Mouse (Mus musculus) kidney, embryonic 14.5 days (tissue): ENCODE data around the gene BC016579. TPM values are rescaled to one million over a fixed set of nuclear protein-coding genes. Genes with fewer than 3 reads are reported as not detected.
A peak's percentile ranks its signal among the peaks of the same experiment; 100 is the strongest.

Source experiments
- ATAC-seq: fragments of 200-750 bp; cut with Nextera tagmentation; 2 replicates; pipeline ENCODE4 v1.8.0; 2017; ENCODE audit warnings: moderate number of reproducible peaks, mild to moderate bottlenecking, moderate TSS enrichment, moderate library complexity; ENCODE audit not compliant: low FRiP score, low TSS enrichment
- H3K27ac ChIP-seq: fragments of 300-500 bp; sonication (generic); 2 replicates; pipeline ENCODE4 v1.5.1; 2014; ENCODE audit warnings: low read depth, mild to moderate bottlenecking, low read length, moderate library complexity, mixed read lengths
- H3K27me3 ChIP-seq: fragments of 300-500 bp; sonication (generic); 2 replicates; pipeline ENCODE4 v1.6.1; 2014; ENCODE audit warnings: mild to moderate bottlenecking, low read length; ENCODE audit not compliant: control insufficient read depth, insufficient read depth
- H3K36me3 ChIP-seq: fragments of 300-500 bp; sonication (generic); 2 replicates; pipeline ENCODE4 v1.6.1; 2014; ENCODE audit warnings: low read length, mixed read lengths; ENCODE audit not compliant: control insufficient read depth, insufficient read depth
- H3K4me1 ChIP-seq: fragments of 300-500 bp; sonication (generic); 2 replicates; pipeline ENCODE4 v1.6.1; 2014; ENCODE audit warnings: low read length, mixed read lengths; ENCODE audit not compliant: control insufficient read depth, insufficient read depth
- H3K4me2 ChIP-seq: fragments of 300-500 bp; sonication (generic); replicated peaks from 2 replicates; pipeline ENCODE4 v1.6.1; 2014; ENCODE audit warnings: low read depth, mild to moderate bottlenecking, low read length
- H3K4me3 ChIP-seq: fragments of 300-500 bp; sonication (generic); 2 replicates; pipeline ENCODE4 v1.5.1; 2014; ENCODE audit warnings: mild to moderate bottlenecking, low read length
- H3K9ac ChIP-seq: fragments of 300-500 bp; sonication (generic); 2 replicates; pipeline ENCODE4 v1.6.1; 2014; ENCODE audit warnings: low read depth, mild to moderate bottlenecking, low read length, moderate library complexity
- H3K9me3 ChIP-seq: fragments of 300-500 bp; sonication (generic); 2 replicates; pipeline ENCODE4 v1.6.1; 2016; ENCODE audit warnings: low read length; ENCODE audit not compliant: control insufficient read depth
- WGBS: fragments of 180-500 bp; shearing (Covaris S2); extraction: QIAGEN DNeasy Blood & Tissue Kit; methylation state at CpG from one replicate; pipeline ENCODE4 v1.1.7; 2014; 5-methylcytosine and 5-hydroxymethylcytosine counted together
- polyA plus RNA-seq: library from polyadenylated mRNA; unstranded; fragments of >200 nt; fragmentation: Nextera tagmentation; extraction: Ambion mirVana; gene quantifications from 2 replicates; pipeline ENCODE4 v1.2.1, GENCODE M21; 2014

Gene BC016579
- polyA plus RNA-seq, 1 experiment from 2014 or later: 0.16 TPM

- Histone ChIP-seq H3K4me3 (no peak overlapping the region; the same call in 1 of the 2 replicates), H3K36me3 (no peaks in the 10 kb centered on the region), H3K27me3 (0 out of 2 replicates have a peak, but pooled peaks cover 4% of the 10 kb centered on the region), H3K9me3 (no peaks in the 10 kb centered on the region), H3K27ac (no peak overlapping the region), H3K9ac (no peak overlapping the region), H3K4me2 (peak overlapping the region; percentile 74; the same call in 1 of the 2 replicates), H3K4me1 (peaks cover 4% of the 10 kb centered on the region; the same call in 1 of the 2 replicates)
- WGBS: 65% methylated on average over 9 of the region's 9 CpGs
- ATAC-seq: no peak; the same call in 1 of the 2 replicates
Observed at GRCm38 (mm10) chr16:45654465-45654864, 597 bp upstream of the BC016579 start.

DNA sequence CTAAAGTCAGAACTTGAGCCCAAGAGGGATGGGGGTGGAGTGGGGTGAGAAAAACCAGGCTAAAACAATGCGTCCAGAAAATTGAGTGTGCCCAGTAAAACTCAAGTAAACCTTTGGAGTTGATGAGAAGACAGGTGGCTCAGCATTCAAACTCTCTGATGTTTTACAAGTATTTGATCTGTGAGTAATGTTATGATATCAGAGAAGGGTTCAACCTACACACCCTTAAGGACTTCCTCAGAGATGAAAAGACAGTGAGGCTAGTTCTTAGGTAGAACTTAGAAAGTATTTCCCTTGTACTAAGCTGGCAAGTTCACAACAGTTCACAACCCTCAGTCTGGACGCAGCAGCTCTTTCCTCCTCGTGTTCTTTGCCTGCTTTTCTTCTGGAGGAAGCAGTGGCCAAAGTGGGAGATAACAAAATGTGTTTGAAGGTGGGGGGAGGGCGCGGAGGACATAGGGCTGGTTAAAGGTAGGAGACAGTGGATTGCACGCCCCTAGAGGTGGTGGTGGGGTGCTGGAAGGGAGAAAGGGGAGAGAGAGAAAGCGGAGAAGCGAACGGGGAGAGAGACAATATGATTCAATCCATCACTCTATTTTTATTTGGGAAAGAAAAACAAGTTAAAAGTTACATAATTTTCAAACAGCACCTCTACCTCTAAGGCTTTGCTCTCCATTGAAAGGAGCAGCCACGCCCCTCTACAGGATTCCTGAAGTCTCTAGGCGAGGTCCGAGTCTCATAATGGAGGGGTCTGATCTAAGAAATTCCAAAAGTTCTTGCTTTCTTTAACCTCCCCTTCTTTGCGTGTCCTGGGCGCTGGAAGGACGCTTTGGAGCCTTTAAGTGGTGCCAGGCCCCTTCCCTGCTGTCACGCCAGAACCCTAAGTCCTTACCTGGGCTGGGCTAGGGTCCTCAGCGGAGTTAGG lies 597 bp downstream of the BC016579 start:
- 12% methylated on average over 17 of the region's 17 CpGs for WGBS
- ATAC-seq: peak; percentile 39; the same call in 1 of the 2 replicates

GRCm38 (mm10) chr16:45651497-45651896 lies 2.4 kb downstream of the BC016579 start:
- 48% methylated on average over 2 of the region's 2 CpGs for WGBS
- Histone ChIP-seq H3K4me1 (peaks cover 4% of the 10 kb centered on the region; the same call in 1 of the 2 replicates), H3K27me3 (0 out of 2 replicates have a peak, but pooled peaks cover 4% of the 10 kb centered on the region), H3K36me3 (no peaks in the 10 kb centered on the region), H3K9ac (no peak overlapping the region), H3K9me3 (no peaks in the 10 kb centered on the region), H3K4me2 (no peak overlapping the region), H3K27ac (no peak overlapping the region), H3K4me3 (no peak overlapping the region)
- ATAC-seq: no peak

More for the DNA sequence above, 597 bp downstream of the BC016579 start:
- 0 out of 2 replicates have a peak, but pooled peaks cover 4% of the 10 kb centered on the region for H3K27me3 ChIP-seq
- H3K9ac ChIP-seq: no peak overlapping the region
- H3K36me3 ChIP-seq: no peaks in the 10 kb centered on the region
- no peak overlapping the region for H3K27ac ChIP-seq
- peak overlapping the region; percentile 39 for H3K4me3 ChIP-seq
- no peaks in the 10 kb centered on the region for H3K9me3 ChIP-seq
- H3K4me2 ChIP-seq: peak overlapping the region; percentile 74
- peaks cover 4% of the 10 kb centered on the region; the same call in 1 of the 2 replicates for H3K4me1 ChIP-seq

DNA sequence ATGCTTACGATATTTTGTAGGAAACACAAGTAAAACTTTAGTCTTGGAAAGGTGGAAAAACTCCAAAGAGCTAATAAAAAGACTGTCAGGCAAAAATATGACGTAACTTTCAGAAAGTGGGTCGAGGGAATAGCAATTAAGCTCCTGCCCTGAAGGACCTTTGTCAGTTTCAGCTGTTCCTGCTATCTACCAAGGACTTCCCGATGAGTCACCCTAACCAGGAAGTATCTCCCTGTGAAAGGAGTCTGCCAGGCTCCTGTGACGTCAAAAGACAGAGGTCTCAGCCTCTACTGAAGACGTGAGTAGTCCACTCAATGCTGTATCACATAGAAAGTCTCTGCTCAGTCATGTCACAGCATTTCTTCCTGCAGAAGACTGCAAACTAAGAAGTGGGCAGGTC lies 9.5 kb downstream of the BC016579 start:
- 63% methylated on average over 6 of the region's 6 CpGs for WGBS
- no peak overlapping the region for H3K27ac ChIP-seq

DNA sequence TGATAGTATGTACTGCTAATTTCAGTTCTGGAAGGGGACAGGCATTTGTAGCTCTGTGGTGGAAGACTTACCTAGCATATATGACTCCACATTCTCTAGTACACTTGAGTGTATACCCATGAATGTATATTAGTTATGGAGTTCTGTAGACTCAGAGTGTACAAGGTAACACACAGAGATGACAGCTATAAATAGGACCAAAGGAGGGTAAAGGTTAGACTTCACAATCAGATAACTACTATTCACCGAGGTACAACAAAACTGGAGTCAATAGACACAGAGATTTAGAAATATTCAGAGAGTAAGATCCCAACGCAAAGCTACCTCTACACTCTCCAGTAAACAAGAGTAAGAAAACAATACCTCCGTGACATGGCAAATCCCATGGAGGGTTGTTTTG lies 9.9 kb downstream of the BC016579 start:
- H3K4me1 ChIP-seq: no peaks in the 10 kb centered on the region
- no peak for ATAC-seq
- no peak overlapping the region for H3K4me2 ChIP-seq
- H3K4me3 ChIP-seq: no peak overlapping the region
- no peaks in the 10 kb centered on the region for H3K36me3 ChIP-seq
- no peaks in the 10 kb centered on the region for H3K27me3 ChIP-seq
- H3K9me3 ChIP-seq: no peaks in the 10 kb centered on the region
- H3K9ac ChIP-seq: no peak overlapping the region
- H3K27ac ChIP-seq: no peak overlapping the region
- WGBS: 83% methylated on average over 3 of the region's 3 CpGs

More for the DNA sequence above, 9.5 kb downstream of the BC016579 start:
- Histone ChIP-seq H3K4me1 (no peaks in the 10 kb centered on the region), H3K4me2 (no peak overlapping the region), H3K9ac (no peak overlapping the region), H3K9me3 (no peaks in the 10 kb centered on the region), H3K36me3 (no peaks in the 10 kb centered on the region), H3K27me3 (no peaks in the 10 kb centered on the region), H3K4me3 (no peak overlapping the region)
- no peak for ATAC-seq

- Histone ChIP-seq H3K9me3 (no peaks in the 10 kb centered on the region), H3K36me3 (no peaks in the 10 kb centered on the region), H3K27ac (no peak overlapping the region), H3K9ac (no peak overlapping the region), H3K27me3 (no peaks in the 10 kb centered on the region), H3K4me3 (no peak overlapping the region), H3K4me1 (no peaks in the 10 kb centered on the region), H3K4me2 (no peak overlapping the region)
- no peak for ATAC-seq
- WGBS: 66% methylated on average over 3 of the region's 3 CpGs
Observed at GRCm38 (mm10) chr16:45641301-45641700, 12.6 kb downstream of the BC016579 start.

- no peak overlapping the region for H3K27ac ChIP-seq
- H3K9me3 ChIP-seq: no peaks in the 10 kb centered on the region
- no peak overlapping the region for H3K4me3 ChIP-seq
- H3K27me3 ChIP-seq: no peaks in the 10 kb centered on the region
- no peaks in the 10 kb centered on the region for H3K36me3 ChIP-seq
- ATAC-seq: no peak
- H3K9ac ChIP-seq: no peak overlapping the region
- no peak overlapping the region for H3K4me2 ChIP-seq
- H3K4me1 ChIP-seq: no peaks in the 10 kb centered on the region
- whole genome bisulfite sequencing: 77% methylated on average over 10 of the region's 10 CpGs
Observed at GRCm38 (mm10) chr16:45640070-45640762, 13.7 kb downstream of the BC016579 start.

GRCm38 (mm10) chr16:45635826-45636225 lies 18.0 kb downstream of the BC016579 start:
- H3K4me2 ChIP-seq: no peak overlapping the region
- H3K4me1 ChIP-seq: no peaks in the 10 kb centered on the region
- ATAC-seq: no peak
- 79% methylated on average over 2 of the region's 2 CpGs for WGBS
- no peaks in the 10 kb centered on the region for H3K36me3 ChIP-seq
- H3K27ac ChIP-seq: no peak overlapping the region
- no peak overlapping the region for H3K9ac ChIP-seq
- H3K4me3 ChIP-seq: no peak overlapping the region
- no peaks in the 10 kb centered on the region for H3K9me3 ChIP-seq
- no peaks in the 10 kb centered on the region for H3K27me3 ChIP-seq
